Mouse (Mus musculus) bone marrow, adult 2 months (tissue): ENCODE results near the gene Fam160a1. TPM values are rescaled to one million over a fixed set of nuclear protein-coding genes. Genes with fewer than 3 reads are reported as not detected.

Experiments
- H3K27ac ChIP-seq: fragments of 200-500 bp; 2 replicates; pipeline ENCODE4 v1.5.1; 2012; ENCODE audit warnings: low read depth, mild to moderate bottlenecking, control low read depth, inconsistent platforms, low read length; ENCODE audit not compliant: control insufficient read depth, poor library complexity, insufficient read depth
- H3K4me1 ChIP-seq: fragments of 200-500 bp; 2 replicates; pipeline ENCODE4 v1.6.1; 2011; ENCODE audit warnings: low read length; ENCODE audit not compliant: control insufficient read depth, insufficient read depth
- H3K4me3 ChIP-seq: fragments of 200-500 bp; replicated peaks from 2 replicates; pipeline ENCODE3; 2011; ENCODE audit warnings: mild to moderate bottlenecking, low read depth, low read length, control low read depth; ENCODE audit not compliant: control insufficient read depth
- CTCF ChIP-seq: fragments of 200-500 bp; IDR thresholded peaks from 2 replicates; pipeline ENCODE4 v1.5.1; 2011; ENCODE audit warnings: low read length, control low read depth; ENCODE audit not compliant: control insufficient read depth, insufficient read depth
- POLR2A ChIP-seq: fragments of 200-500 bp; IDR thresholded peaks from 2 replicates; pipeline ENCODE4 v1.6.1; 2011; ENCODE audit warnings: low read depth, mild to moderate bottlenecking, control low read depth, low read length, borderline replicate concordance; ENCODE audit not compliant: control insufficient read depth
- WGBS: fragments of 180-500 bp; shearing (Covaris S2); methylation state at CpG from one replicate; pipeline ENCODE4 v1.1.7; 2018; 5-methylcytosine and 5-hydroxymethylcytosine counted together
- polyA plus RNA-seq: library from polyadenylated mRNA; stranded (reverse); fragments of >200 nt; gene quantifications from 2 replicates; pipeline ENCODE4 v1.2.4, GENCODE M21; 2011; ENCODE audit warnings: low replicate concordance; ENCODE audit not compliant: missing spikeins, insufficient read depth, insufficient read length

The Fam160a1 gene
- polyA plus RNA-seq, 1 experiment = not detected

DNA sequence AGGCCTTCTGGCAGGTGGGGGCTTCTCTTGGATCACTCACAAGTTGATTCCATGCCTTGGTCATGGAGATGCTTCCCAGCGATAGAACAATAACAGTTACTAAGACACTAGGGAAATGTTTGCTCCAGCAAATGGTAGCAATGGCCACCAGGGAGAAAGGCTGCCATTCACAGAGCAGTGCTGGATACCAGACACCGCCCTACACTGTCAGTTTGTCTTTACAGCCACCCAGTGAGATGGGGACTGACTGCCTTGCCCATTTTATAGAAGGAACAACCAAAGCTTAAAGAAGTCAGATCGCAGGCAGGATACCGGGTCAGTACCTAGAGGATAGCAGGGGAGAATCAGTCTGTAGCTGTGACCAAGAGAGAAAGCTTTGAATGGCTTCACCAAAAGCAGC lies 59.7 kb downstream of the Fam160a1 start:
- WGBS = 86% methylated on average over 4 of the region's 4 CpGs
- Histone ChIP-seq H3K4me3 (no peak overlapping the region), H3K27ac (no peak overlapping the region), H3K4me1 (no peaks in the 10 kb centered on the region)
- no peak for TF ChIP-seq POLR2A
- no peak for TF ChIP-seq CTCF

DNA sequence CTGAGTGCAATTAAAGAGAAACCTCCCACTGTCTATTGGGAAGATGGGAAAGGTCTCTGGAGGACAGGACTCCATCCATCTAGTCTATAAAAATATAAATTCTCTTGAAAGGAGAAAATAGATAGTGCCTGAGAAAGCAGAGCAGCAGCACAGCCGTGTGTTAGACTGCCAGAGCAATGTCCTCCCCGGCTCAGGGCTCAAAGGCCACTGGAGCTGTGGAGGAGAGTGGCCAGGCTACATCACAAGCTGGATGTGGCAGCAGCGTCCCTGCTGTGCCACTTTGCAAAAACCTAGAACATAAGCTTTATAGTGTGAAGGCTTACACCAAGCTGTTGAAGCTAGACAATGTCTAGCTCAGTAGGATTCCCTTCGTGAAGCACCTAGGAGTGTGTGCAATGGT lies 67.7 kb downstream of the Fam160a1 start:
- Histone ChIP-seq H3K4me1 (no peaks in the 10 kb centered on the region), H3K27ac (no peak overlapping the region), H3K4me3 (no peak overlapping the region)
- TF ChIP-seq CTCF (no peak), POLR2A (no peak)
- WGBS = 64% methylated on average over 4 of the region's 4 CpGs

DNA sequence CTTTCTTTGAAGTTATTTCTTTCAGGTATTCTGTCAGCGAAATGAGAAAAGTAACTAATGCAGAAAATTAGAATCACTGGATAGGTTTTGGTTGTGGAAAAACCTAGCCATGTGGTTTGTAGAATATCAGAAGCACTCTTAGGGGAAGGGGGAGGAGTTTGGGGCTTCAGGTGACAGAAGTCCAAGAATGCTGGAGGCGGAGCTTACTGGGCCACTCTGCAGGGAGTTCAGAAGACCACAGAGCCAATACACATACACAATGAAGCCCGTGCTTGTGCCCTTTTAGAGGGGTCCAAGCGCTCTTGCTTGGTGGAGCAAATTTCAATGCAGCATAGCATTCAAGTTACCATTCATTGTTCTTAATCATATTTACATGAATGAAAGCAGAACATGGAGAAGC lies 68.2 kb downstream of the Fam160a1 start:
- Histone ChIP-seq H3K4me3 (no peak overlapping the region), H3K4me1 (no peaks in the 10 kb centered on the region), H3K27ac (no peak overlapping the region)
- WGBS = 52% methylated on average over 4 of the region's 4 CpGs
- TF ChIP-seq CTCF = no peak
- no peak for TF ChIP-seq POLR2A

- Histone ChIP-seq H3K4me1 (no peaks in the 10 kb centered on the region), H3K27ac (no peak overlapping the region), H3K4me3 (no peak overlapping the region)
- TF ChIP-seq POLR2A = no peak
- TF ChIP-seq CTCF = no peak
- WGBS = 74% methylated on average over 4 of the region's 4 CpGs
Observed at GRCm38 (mm10) chr3:85746116-85746515, 71.0 kb downstream of the Fam160a1 start.

DNA sequence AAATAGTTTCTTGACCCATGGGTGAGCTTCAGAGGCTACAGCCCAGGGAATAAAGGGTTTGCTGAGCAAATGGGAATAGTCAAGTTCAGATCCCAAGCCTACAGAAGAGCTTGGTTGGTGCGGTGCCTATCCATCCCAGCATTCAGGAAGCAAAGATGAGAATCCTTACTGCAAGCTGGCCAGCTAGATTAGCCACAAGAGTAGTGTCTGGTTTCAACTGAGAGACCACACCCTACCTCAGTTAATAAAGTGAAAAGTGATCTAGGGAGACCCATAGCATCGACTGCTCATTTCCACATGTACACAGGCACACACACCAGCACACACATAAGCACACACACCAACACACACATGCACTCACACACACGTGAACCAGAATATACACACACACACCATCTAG lies 75.3 kb downstream of the Fam160a1 start:
- Histone ChIP-seq H3K4me1 (no peaks in the 10 kb centered on the region), H3K4me3 (no peak overlapping the region), H3K27ac (no peak overlapping the region)
- 68% methylated on average over 3 of the region's 3 CpGs for WGBS
- TF ChIP-seq CTCF (no peak), POLR2A (no peak)

DNA sequence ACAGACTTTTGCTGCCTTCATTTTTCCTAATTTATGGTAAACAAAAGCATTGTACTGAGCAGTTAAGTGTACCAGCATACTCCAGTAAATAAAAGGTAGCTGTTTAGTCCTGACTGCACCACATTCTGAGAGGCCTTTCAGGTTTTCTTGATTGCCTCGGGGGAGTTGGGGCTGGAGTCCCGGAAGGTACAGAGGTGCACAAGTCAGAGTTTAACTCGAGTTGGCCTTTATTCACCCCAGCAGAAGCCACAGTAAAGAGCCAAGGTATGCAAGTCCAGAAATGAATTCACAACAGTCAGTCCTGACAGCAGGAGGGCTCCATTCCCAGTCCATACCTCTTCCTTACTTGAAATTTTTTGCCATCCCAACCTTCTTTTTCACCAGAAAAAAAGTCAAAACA lies 78.5 kb downstream of the Fam160a1 start:
- 74% methylated on average over 3 of the region's 3 CpGs for WGBS
- TF ChIP-seq POLR2A (no peak), CTCF (no peak)
- H3K27ac ChIP-seq = no peak overlapping the region
- no peak overlapping the region for H3K4me3 ChIP-seq
- H3K4me1 ChIP-seq = no peaks in the 10 kb centered on the region

DNA sequence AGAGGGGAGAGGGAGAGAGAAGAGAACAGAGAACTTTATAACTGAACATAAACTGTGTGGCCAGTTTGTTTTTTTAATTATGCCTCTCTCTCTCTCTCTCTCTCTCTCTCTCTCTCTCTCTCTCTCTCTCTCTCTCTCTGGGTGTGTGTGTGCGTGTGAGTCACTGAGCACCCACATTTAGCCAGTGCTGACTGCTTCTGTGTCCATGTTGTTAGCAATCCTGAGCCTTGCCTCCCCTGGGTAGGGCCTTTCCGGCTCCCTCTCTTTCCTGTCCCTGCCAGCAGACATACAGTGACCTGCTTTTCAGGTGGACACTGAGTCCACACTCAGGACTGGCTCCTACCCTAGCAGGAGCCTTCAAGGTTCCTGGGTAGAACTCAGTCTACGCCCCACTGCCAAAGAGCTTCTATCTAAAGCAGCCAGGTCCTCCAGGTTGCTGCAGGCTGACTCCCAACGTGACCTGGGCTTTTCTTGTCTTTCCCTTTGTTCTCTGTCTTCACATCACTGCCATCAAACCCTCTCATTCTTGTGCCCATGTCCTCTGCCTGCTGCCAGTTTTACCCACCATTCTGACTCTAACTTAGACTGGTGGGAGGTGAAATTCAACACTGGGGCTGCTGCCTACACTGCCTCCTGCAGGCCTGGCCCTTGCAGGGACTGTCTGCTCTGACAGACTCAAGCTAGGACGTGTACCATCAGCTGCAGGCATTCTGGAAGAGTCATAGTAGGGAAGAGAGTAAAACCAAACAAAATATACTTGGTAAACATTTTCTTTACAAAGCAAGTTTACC lies 83.0 kb downstream of the Fam160a1 start:
- 73% methylated on average over 5 of the region's 5 CpGs for WGBS
- TF ChIP-seq POLR2A = no peak
- no peak for TF ChIP-seq CTCF
- no peaks in the 10 kb centered on the region for H3K4me1 ChIP-seq

DNA sequence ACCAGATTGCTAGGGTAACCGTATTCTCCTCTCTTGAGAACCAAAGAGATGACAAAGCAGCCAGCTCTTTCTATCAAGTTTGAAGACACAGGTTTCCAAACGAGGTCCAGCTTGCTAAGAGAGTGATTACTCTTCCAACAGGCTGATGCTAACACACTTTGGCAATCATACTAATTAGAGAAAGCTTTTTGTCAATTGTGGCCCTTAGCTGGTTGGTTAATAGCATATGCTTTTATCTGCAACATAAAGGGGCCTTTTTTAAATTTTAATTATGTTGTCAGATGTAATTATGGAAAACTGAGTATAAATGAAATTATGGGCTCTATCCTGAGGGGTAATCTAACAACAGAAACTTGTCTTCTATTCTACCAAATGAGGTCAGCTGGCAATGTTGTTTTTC lies 89.9 kb downstream of the Fam160a1 start:
- WGBS = 64% methylated on average over 2 of the region's 2 CpGs

More for the DNA sequence above, 83.0 kb downstream of the Fam160a1 start:
- no peak overlapping the region for H3K27ac ChIP-seq
- no peak overlapping the region for H3K4me3 ChIP-seq

More for the DNA sequence above, 89.9 kb downstream of the Fam160a1 start:
- no peak for TF ChIP-seq CTCF
- no peak for TF ChIP-seq POLR2A
- Histone ChIP-seq H3K4me1 (no peaks in the 10 kb centered on the region; the same call in 1 of the 2 replicates), H3K4me3 (no peak overlapping the region), H3K27ac (no peak overlapping the region)
